Mouse (Mus musculus): ENCODE results near the gene Eftud2.

GRCm38 (mm10) chr11:102791682-102792445 lies 88.9 kb downstream of the Eftud2 start:
- TF ChIP-seq CTCF (IDR thresholded peaks at IDR 0.05; ENCODE audit: low read depth, low read length) (no peak), EP300 (IDR thresholded peaks at IDR 0.05; ENCODE audit: insufficient read depth, low read depth, low read length) (no peak)
